Mouse (Mus musculus) heart, adult 2 months (tissue): ENCODE results near the gene Gm20388.

ENCODE experiments used
- CTCF ChIP-seq: fragments of 200-600 bp; IDR thresholded peaks from 2 replicates; pipeline ENCODE4 v1.8.1; 2022; ENCODE audit warnings: antibody characterized with exemption, mild to moderate bottlenecking, moderate library complexity
- POLR2A ChIP-seq: fragments of 200-500 bp; IDR thresholded peaks from 2 replicates; pipeline ENCODE4 v1.6.1; 2011; ENCODE audit warnings: mild to moderate bottlenecking, low read depth, low read length, control low read depth; ENCODE audit not compliant: insufficient read depth

DNA sequence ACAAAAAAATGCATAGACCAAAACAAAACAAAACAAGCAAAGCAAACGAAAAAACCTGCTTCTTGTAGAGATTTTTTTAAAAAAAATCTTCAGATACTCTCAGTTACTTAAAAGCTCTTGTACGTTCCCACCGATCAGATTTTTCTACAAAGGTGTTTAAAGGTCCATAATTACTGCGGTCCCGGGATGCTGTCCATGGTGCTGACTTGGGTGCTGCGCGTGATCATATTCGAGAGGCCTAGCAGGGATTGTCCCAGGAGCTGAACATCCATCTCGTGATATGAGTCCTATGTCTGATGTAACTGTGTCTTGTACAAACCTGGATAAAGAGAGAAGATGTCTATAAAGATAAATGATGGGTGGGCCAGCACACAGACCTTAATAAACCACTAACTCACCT, 3927.9 kb downstream of the Gm20388 start:
- TF ChIP-seq CTCF (no peak), POLR2A (no peak)
